Mouse (Mus musculus): ENCODE results near the gene Wdr82.

DNA sequence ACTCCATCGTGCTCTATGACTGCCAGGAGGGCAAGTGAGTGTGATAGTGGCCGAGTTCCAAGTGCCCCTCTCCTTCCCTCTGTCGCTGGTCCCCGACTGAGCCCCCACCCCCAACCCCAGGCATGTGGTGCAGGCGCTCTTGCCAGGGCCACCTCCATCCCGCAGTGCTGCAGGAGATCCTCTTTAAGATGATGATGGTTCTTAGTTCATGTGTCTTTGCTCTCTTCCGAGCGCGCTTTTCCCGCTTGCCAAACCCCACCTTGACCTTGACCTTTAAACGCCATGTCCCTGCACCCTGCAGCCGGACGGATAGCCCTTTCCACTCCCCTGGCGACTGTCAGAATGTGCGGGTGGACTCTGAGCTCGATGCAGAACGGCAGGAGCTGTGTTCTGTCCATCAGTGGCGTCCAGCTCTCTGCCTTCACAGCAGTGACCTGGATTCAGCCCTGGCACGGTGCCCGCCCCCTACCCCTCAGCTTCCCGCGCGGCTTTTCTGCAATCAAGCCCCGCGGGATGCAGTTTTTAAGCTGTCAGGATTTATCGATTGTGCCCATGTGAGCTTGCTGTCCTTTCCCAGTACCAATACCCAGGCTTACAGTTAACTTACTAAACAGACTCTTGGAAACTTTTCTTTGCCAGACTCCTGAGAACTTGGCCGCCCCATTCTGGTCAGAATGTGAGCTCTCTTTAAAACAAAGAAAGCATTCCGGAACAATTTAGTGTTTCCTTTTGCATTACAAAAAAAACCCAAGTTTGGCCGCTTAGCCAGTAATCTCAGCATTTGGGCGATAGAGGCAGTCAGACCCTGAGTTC is 824 bp downstream of the Wdr82 start:
- TF ChIP-seq E2F4 (IDR thresholded peaks at IDR 0.05; ENCODE audit: insufficient replicate concordance, low read depth, low read length): no peak
- TF ChIP-seq CTCF (conservative IDR thresholded peaks at IDR 0.05 in 1 of 2, IDR thresholded peaks at IDR 0.05 in 1 of 2; ENCODE audit: low read depth in 2 of 2, low read length in 2 of 2): no peak
- no peak for TF ChIP-seq POLR2A (IDR thresholded peaks at IDR 0.05; ENCODE audit: low read depth, low read length)
- no peak for TF ChIP-seq POLR2AphosphoS2 (IDR thresholded peaks at IDR 0.05; ENCODE audit: low read depth, low read length)
- TF ChIP-seq ZC3H11A (IDR thresholded peaks at IDR 0.05; ENCODE audit: low read depth, low read length): no peak
- TF ChIP-seq ELF1 (IDR thresholded peaks at IDR 0.05; ENCODE audit: low read depth, low read length): no peak
- no peak for TF ChIP-seq ZNF384 (IDR thresholded peaks at IDR 0.05; ENCODE audit: low read depth, low read length)
- peak; percentile 27; the same call in 1 of the 2 replicates for TF ChIP-seq SIN3A (IDR thresholded peaks at IDR 0.05; ENCODE audit: low read length)
